Mouse (Mus musculus) kidney, adult 9 months (tissue): ENCODE data around the gene Tipin.

Source experiments
- DNase-seq: peaks from one replicate; pipeline ENCODE4 v3.0.0; 2022

Gene Tipin

GRCm38 (mm10) chr9:64349490-64349889, 68.1 kb downstream of the Tipin start:
- DNase-seq: no peak

DNA sequence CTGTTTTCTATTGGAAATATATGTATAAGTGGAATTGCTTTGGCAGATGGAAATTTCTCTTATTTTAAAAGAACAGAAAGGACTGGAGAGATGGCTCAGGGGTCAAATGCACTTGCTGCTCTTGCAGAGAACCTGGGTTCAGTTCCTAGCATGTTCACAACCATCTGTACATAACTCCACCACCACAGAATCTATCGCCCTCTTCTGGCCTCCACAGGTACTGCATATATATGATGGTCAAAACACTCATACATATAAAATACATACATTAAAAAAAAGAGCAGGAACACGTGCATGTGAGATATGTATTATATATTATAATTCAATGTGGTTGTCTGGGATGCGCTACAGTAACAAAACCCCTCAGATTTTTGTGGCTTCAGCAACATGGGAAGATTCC, 69.8 kb downstream of the Tipin start:
- no peak for DNase-seq
